Mouse (Mus musculus): ENCODE data around the gene Sorl1. TPM values are rescaled to one million over a fixed set of nuclear protein-coding genes. Genes with fewer than 3 reads are reported as not detected.

Sorl1 gene
- polyA plus RNA-seq, 1 experiment from 2014 or later = 4.1 TPM

DNA sequence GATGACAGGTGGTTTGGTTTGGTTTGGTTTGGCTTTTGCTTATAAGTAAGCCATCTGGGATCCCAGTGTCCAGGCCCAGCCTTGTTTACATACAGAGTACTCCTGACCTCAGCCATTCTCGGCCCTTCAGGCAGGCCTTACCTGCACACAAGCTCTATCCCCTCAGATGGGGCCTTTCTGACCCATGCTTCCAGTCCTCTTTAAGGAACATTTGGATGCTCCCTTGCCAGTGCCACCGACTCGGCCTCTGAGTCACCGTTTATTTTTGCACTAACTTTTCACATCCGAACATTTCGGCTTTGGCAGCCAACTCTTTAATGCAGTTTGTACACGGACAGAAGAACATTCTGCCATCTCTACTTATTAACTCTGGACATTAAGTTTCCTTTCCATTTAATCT is 20.6 kb downstream of the Sorl1 start:
- no peak overlapping the region for H3K4me2 ChIP-seq (ENCODE audit: low read depth, severe bottlenecking)
- no peaks in the 10 kb centered on the region for H3K27me3 ChIP-seq (ENCODE audit: control insufficient read depth, insufficient read depth, low read length)
- no peak for ATAC-seq (ENCODE audit: insufficient number of reproducible peaks, low FRiP score, low TSS enrichment, low read depth)
- H3K4me3 ChIP-seq (ENCODE audit: low read depth, low read length) = no peak overlapping the region
- no peak overlapping the region for H3K9ac ChIP-seq (ENCODE audit: low read length)
- no peaks in the 10 kb centered on the region for H3K36me3 ChIP-seq (ENCODE audit: control insufficient read depth, insufficient read depth, low read length)
- H3K27ac ChIP-seq (replicated peaks; ENCODE audit: low read depth, low read length) = no peak overlapping the region
- H3K4me1 ChIP-seq (ENCODE audit: control insufficient read depth, insufficient read depth, low read length) = no peaks in the 10 kb centered on the region
- DNase-seq (ENCODE audit: low spot score) = no peak
- H3K9me3 ChIP-seq (ENCODE audit: control insufficient read depth, low read length) = no peaks in the 10 kb centered on the region
- 94% methylated on average over 7 of the region's 7 CpGs for WGBS

DNA sequence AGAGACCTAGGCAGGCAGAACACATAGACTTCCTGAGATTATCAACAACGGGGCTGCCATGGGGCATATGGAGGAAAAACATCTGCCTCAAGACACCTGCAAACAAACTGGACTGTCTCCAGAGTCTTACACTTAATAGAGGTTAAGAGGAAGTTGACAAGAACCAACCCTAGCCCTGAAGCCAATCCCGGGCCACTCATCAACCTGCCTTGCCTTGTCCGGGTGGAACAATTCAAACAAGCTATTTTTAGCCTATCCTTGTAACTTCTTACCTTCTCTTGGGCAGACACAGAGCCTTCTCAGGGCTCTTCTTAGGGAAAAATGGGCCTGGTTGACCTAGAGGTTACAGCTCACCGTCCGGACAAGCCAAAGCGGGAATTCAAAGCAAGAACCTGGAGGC is 22.1 kb downstream of the Sorl1 start:
- Histone ChIP-seq H3K4me2 (ENCODE audit: low read depth, severe bottlenecking) (no peak overlapping the region), H3K9me3 (ENCODE audit: control insufficient read depth, low read length) (no peaks in the 10 kb centered on the region), H3K4me3 (ENCODE audit: low read depth, low read length) (no peak overlapping the region), H3K27ac (replicated peaks; ENCODE audit: low read depth, low read length) (no peak overlapping the region), H3K36me3 (ENCODE audit: control insufficient read depth, insufficient read depth, low read length) (no peaks in the 10 kb centered on the region), H3K4me1 (ENCODE audit: control insufficient read depth, insufficient read depth, low read length) (no peaks in the 10 kb centered on the region), H3K9ac (ENCODE audit: low read length) (no peak overlapping the region), H3K27me3 (ENCODE audit: control insufficient read depth, insufficient read depth, low read length) (no peaks in the 10 kb centered on the region)
- ATAC-seq (ENCODE audit: insufficient number of reproducible peaks, low FRiP score, low TSS enrichment, low read depth) (no peak), DNase-seq (ENCODE audit: low spot score) (no peak)
- 86% methylated on average over 6 of the region's 6 CpGs for WGBS

DNA sequence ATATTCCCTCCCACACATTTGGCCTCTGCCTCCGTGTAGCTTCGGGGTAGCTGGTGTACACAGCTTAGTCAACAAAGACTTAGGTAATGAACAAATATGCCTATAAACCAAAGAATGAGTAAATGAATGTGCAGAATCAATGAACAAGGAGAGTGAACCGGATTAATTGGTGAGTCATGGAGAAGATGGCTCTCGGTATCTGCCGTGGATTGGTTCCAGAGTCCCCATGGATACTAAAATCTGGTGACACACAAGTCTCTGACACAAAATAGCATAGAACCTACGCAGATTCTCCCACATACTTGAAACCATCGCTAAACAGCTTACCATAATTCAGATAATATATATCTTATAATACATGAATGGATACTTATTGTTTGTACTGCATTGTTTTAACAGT is 22.8 kb downstream of the Sorl1 start:
- no peak overlapping the region for H3K4me3 ChIP-seq (ENCODE audit: low read depth, low read length)
- DNase-seq (ENCODE audit: low spot score) = no peak
- WGBS = 89% methylated on average over 7 of the region's 7 CpGs
- no peak for ATAC-seq (ENCODE audit: insufficient number of reproducible peaks, low FRiP score, low TSS enrichment, low read depth)
- no peaks in the 10 kb centered on the region for H3K27me3 ChIP-seq (ENCODE audit: control insufficient read depth, insufficient read depth, low read length)
- no peak overlapping the region for H3K9ac ChIP-seq (ENCODE audit: low read length)
- no peaks in the 10 kb centered on the region for H3K9me3 ChIP-seq (ENCODE audit: control insufficient read depth, low read length)
- no peak overlapping the region for H3K4me2 ChIP-seq (ENCODE audit: low read depth, severe bottlenecking)
- no peaks in the 10 kb centered on the region for H3K4me1 ChIP-seq (ENCODE audit: control insufficient read depth, insufficient read depth, low read length)
- H3K27ac ChIP-seq (replicated peaks; ENCODE audit: low read depth, low read length) = no peak overlapping the region
- H3K36me3 ChIP-seq (ENCODE audit: control insufficient read depth, insufficient read depth, low read length) = no peaks in the 10 kb centered on the region

DNA sequence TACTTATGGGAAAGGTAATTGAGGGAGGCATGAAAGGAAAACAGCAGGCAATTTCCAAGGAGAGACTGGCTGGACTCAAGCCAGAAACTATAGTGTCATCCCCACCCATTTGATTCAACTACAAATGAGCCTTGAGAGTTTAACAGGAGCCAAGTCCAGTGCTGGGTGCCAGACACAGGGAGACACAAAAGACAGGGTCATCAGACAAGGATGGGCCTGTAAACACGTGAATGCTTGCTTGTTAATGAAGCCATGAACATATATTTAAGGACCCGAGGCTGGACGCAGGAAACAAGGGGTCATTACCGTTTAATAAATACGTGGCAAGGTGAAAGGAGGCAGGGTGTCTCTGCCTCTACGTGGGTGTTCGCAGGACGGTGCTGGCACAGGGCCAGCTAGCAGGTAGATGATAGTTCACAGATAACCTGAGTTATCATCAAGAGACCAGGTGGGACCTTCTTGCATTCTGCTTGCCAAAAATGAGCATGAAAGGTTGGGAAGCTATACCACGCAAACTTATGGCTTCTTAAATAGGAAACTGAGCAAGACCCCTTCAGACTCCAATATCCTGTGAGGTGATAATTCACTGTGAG is 23.4 kb downstream of the Sorl1 start:
- no peaks in the 10 kb centered on the region for H3K36me3 ChIP-seq (ENCODE audit: control insufficient read depth, insufficient read depth, low read length)
- no peak overlapping the region for H3K9ac ChIP-seq (ENCODE audit: low read length)
- H3K27ac ChIP-seq (replicated peaks; ENCODE audit: low read depth, low read length) = no peak overlapping the region
- DNase-seq (ENCODE audit: low spot score) (no peak), ATAC-seq (ENCODE audit: insufficient number of reproducible peaks, low FRiP score, low TSS enrichment, low read depth) (no peak)
- no peaks in the 10 kb centered on the region for H3K9me3 ChIP-seq (ENCODE audit: control insufficient read depth, low read length)
- WGBS = 74% methylated on average over 9 of the region's 9 CpGs
- H3K27me3 ChIP-seq (ENCODE audit: control insufficient read depth, insufficient read depth, low read length) = no peaks in the 10 kb centered on the region
- no peaks in the 10 kb centered on the region for H3K4me1 ChIP-seq (ENCODE audit: control insufficient read depth, insufficient read depth, low read length)
- H3K4me2 ChIP-seq (ENCODE audit: low read depth, severe bottlenecking) = no peak overlapping the region
- no peak overlapping the region for H3K4me3 ChIP-seq (ENCODE audit: low read depth, low read length)

DNA sequence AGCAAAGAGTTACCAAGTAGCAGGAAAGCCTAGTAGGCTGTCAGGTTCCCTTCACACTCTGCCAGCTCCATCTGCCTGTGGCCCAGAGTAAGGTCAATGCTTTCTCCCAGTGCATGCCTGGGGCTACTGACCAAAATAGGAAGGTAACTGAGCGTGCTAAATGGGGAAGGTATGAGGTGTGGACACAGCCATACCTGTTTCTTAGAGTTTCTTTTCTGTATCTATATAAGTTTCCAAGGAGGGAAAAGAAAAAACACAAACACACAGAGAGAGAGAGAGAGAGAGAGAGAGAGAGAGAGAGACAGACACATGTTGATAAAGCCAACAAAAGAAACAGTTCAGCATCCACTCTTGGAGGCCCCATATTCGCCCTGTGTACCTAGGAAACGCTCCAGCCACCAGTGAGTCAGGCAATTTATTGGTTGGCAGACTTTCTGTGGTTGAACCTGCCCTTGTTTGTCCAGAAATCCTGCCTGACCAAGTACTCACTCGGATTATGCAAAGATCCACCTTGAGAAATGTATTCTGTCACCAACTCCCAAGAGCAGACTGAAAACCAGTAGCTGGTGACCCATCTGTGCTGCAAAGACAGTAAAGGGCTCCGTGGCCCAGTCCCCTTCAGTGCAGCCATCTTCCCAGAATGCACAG is 25.5 kb downstream of the Sorl1 start:
- H3K27ac ChIP-seq (replicated peaks; ENCODE audit: low read depth, low read length) = no peak overlapping the region
- no peaks in the 10 kb centered on the region for H3K9me3 ChIP-seq (ENCODE audit: control insufficient read depth, low read length)
- H3K4me3 ChIP-seq (ENCODE audit: low read depth, low read length) = no peak overlapping the region
- no peaks in the 10 kb centered on the region for H3K36me3 ChIP-seq (ENCODE audit: control insufficient read depth, insufficient read depth, low read length)
- no peak overlapping the region for H3K4me2 ChIP-seq (ENCODE audit: low read depth, severe bottlenecking)
- no peaks in the 10 kb centered on the region for H3K27me3 ChIP-seq (ENCODE audit: control insufficient read depth, insufficient read depth, low read length)
- no peak overlapping the region for H3K9ac ChIP-seq (ENCODE audit: low read length)
- DNase-seq (ENCODE audit: low spot score) (no peak), ATAC-seq (ENCODE audit: insufficient number of reproducible peaks, low FRiP score, low TSS enrichment, low read depth) (no peak)
- no peaks in the 10 kb centered on the region for H3K4me1 ChIP-seq (ENCODE audit: control insufficient read depth, insufficient read depth, low read length)
- WGBS = 89% methylated on average over 5 of the region's 5 CpGs

DNA sequence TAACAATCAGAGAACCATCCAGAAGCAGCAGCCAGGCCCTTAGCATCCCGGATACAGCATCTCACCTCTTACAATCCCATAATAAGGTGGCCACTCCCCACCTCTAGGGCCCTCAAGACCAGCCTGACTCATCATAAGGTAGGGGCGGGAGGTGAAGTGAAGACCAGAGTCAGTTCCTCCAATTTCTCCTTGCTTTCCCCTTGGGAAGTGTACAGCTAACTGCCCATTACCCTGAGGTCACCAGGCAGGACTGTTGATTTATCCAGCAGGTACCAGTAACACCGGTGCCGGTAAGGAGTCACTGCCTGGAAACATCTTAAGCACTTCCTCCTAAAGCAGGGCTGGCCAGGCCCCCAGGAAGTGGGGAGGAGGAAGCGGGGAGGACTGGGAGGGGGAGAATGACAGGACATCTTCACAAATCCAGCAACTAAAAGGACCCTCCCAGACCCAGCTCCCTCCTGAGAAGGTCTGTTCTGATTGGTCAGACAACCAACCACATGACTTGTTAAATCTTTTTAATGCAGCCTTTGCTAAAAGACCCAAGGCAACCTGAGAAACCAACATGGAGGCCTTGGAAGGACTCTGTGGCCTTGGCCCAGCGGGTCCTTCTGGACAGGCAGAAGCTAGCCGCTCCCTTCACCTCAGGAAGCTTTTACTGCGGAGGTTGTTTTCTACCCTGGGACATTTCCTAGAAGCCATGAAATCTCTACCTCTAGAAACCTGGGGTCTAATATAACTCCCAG is 26.2 kb downstream of the Sorl1 start:
- no peak overlapping the region for H3K4me3 ChIP-seq (ENCODE audit: low read depth, low read length)
- H3K27ac ChIP-seq (replicated peaks; ENCODE audit: low read depth, low read length) = no peak overlapping the region
- H3K9me3 ChIP-seq (ENCODE audit: control insufficient read depth, low read length) = no peaks in the 10 kb centered on the region
- H3K27me3 ChIP-seq (ENCODE audit: control insufficient read depth, insufficient read depth, low read length) = no peaks in the 10 kb centered on the region
- no peak for ATAC-seq (ENCODE audit: insufficient number of reproducible peaks, low FRiP score, low TSS enrichment, low read depth)
- no peak overlapping the region for H3K9ac ChIP-seq (ENCODE audit: low read length)
- 86% methylated on average over 8 of the region's 8 CpGs for WGBS
- no peak for DNase-seq (ENCODE audit: low spot score)
- H3K4me2 ChIP-seq (ENCODE audit: low read depth, severe bottlenecking) = no peak overlapping the region
- H3K4me1 ChIP-seq (ENCODE audit: control insufficient read depth, insufficient read depth, low read length) = no peaks in the 10 kb centered on the region
- no peaks in the 10 kb centered on the region for H3K36me3 ChIP-seq (ENCODE audit: control insufficient read depth, insufficient read depth, low read length)

DNA sequence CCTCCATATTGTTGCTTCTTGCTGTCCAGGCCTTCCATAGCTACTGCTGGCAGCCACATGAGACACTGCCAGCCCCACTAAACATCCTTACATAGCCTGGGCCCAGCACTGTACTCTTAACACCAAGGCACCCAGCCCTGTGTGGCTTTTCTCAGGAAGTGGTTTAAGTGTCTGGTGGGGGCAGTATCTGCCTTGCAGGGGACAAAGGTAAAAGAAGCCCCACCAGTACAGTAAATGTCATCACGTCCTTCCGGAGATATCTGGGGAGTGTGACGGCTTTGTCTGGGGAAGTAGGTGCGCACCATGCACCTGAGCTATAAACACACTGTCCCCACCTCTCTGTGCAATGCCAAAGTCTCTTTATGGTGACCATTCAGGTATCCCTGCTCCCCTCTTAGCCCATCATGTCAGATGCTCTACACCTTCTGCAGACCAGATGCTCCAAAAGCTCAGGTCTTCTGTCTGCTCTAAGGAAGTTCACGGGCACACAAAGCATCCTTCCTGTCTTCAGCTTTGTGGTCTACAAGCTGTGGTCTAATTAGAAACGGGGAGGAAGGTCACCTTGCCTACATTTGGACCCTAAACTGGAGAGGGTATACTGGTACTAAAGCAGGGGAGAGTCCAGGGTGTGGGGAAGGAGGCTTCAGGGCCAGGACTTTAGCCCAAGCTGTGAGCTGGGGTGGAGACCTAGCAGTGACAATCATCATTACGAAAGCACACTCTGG is 26.9 kb downstream of the Sorl1 start:
- no peak for DNase-seq (ENCODE audit: low spot score)
- ATAC-seq (ENCODE audit: insufficient number of reproducible peaks, low FRiP score, low TSS enrichment, low read depth) = no peak
- H3K4me2 ChIP-seq (ENCODE audit: low read depth, severe bottlenecking) = no peak overlapping the region
- no peaks in the 10 kb centered on the region for H3K9me3 ChIP-seq (ENCODE audit: control insufficient read depth, low read length)
- no peak overlapping the region for H3K4me3 ChIP-seq (ENCODE audit: low read depth, low read length)
- no peak overlapping the region for H3K9ac ChIP-seq (ENCODE audit: low read length)
- H3K27ac ChIP-seq (replicated peaks; ENCODE audit: low read depth, low read length) = no peak overlapping the region
- no peaks in the 10 kb centered on the region for H3K27me3 ChIP-seq (ENCODE audit: control insufficient read depth, insufficient read depth, low read length)
- 94% methylated on average over 7 of the region's 7 CpGs for WGBS
- H3K36me3 ChIP-seq (ENCODE audit: control insufficient read depth, insufficient read depth, low read length) = no peaks in the 10 kb centered on the region
- H3K4me1 ChIP-seq (ENCODE audit: control insufficient read depth, insufficient read depth, low read length) = no peaks in the 10 kb centered on the region

DNA sequence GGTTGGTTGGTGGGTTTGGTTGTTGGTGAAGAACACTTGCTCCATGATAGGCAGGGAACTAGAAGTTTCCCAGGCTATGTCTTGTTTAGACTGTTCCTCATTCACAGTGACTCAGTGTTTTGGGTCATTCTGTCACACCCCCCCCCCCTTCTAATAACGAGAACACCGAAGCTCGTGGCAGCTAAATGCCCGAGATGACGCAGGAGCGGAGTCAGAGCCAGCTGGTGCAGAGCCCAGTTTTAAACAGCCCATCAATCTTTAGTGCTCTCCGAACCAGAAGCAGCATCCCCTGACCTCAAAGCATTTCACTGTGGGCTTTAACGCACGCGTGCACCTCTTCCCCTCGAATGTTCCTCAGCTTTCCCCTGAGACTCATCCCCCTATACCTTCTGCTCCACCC is 29.3 kb downstream of the Sorl1 start:
- no peak overlapping the region for H3K27ac ChIP-seq (replicated peaks; ENCODE audit: low read depth, low read length)
- no peaks in the 10 kb centered on the region for H3K9me3 ChIP-seq (ENCODE audit: control insufficient read depth, low read length)
- H3K4me1 ChIP-seq (ENCODE audit: control insufficient read depth, insufficient read depth, low read length) = no peaks in the 10 kb centered on the region
- 63% methylated on average over 11 of the region's 11 CpGs for WGBS
- no peak overlapping the region for H3K4me3 ChIP-seq (ENCODE audit: low read depth, low read length)
- no peak for ATAC-seq (ENCODE audit: insufficient number of reproducible peaks, low FRiP score, low TSS enrichment, low read depth)
- H3K9ac ChIP-seq (ENCODE audit: low read length) = no peak overlapping the region
- no peaks in the 10 kb centered on the region for H3K36me3 ChIP-seq (ENCODE audit: control insufficient read depth, insufficient read depth, low read length)
- no peaks in the 10 kb centered on the region for H3K27me3 ChIP-seq (ENCODE audit: control insufficient read depth, insufficient read depth, low read length)
- DNase-seq (ENCODE audit: low spot score) = no peak
- H3K4me2 ChIP-seq (ENCODE audit: low read depth, severe bottlenecking) = no peak overlapping the region

Data from limb, embryonic 11.5 days (tissue).